Mouse (Mus musculus) liver, embryonic 18 days (tissue): ENCODE data around the gene Met. TPM values are rescaled to one million over a fixed set of nuclear protein-coding genes. Genes with fewer than 3 reads are reported as not detected.

ENCODE experiments used
- polyA plus RNA-seq: library from polyadenylated mRNA; depleted of rRNA; stranded (reverse); fragments of >200 nt; gene quantifications from 2 replicates; pipeline ENCODE4 v1.2.3, GENCODE M21; 2012; rRNA removed

Met gene
- polyA plus RNA-seq: 6.0 and 6.6 TPM in 2 replicates

DNA sequence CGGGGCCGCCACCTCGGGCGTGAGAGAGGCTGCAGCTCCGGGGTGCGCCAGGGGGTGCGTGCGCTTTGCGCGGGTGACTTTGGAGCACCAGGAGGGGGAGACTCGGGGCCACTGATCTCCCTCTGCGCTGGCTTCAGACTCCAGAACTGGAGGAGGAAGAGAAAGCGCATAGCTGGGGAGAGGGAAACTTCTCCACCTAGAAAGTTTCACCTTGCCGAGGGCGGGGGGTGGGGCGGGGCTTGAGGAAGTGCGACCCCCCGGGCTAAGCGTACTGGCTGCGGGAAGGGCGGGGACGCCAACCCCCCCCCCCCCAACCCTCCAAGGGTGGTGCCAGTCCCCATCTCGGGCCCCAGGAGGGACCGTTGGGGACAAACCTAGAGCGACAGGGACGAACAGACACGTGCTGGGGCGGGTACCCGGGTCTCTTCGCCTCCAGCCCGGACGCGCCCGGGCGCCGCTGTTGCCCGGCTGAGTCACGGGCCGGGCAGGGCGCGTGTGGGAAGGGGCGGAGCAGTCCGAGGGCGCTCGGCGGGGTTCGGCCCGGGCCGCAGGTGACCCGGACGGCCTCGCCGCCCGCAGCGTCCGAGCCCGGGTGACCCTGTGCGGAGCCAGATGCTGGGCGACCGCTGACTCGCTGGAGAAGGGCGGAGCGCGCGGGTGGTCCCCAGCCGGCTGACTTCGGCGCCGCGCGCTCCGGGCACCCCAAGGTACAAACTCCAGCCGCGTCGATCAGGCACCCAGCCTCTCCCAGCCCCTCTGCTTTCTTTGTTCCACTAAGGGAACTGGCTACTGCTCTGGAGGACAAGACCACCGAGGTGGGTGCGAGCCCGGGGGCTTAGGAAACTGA, at the start of gene Met:
Gene Met (plus strand): TSS at position 367 of the 847 bp plus-strand sequence.

Other genes starting within 250 kb of the Met start
- 1.9 and 2.4 TPM in 2 replicates for gene Cav2, start 182.6 kb upstream of the Met start, polyA plus RNA-seq
- 7.2 and 7.4 TPM in 2 replicates for gene Cav1, start 157.5 kb upstream of the Met start, polyA plus RNA-seq
- gene Capza2, start 172.4 kb downstream of the Met start, polyA plus RNA-seq: 41.9 and 42.9 TPM in 2 replicates
- 8.4 and 9.3 TPM in 2 replicates for gene St7, start 229.1 kb downstream of the Met start, polyA plus RNA-seq